Mouse (Mus musculus) embryonic facial prominence, embryonic 10.5 days (tissue): Measurements from ENCODE around the gene Plpp3. TPM values are rescaled to one million over a fixed set of nuclear protein-coding genes. Genes with fewer than 3 reads are reported as not detected.

ENCODE experiments used
- DNase-seq: peaks from one replicate; pipeline ENCODE4 v3.0.0-alpha.2; 2017; ENCODE audit warnings: low spot score
- H3K27ac ChIP-seq: fragments of 300-500 bp; sonication (generic); replicated peaks from 2 replicates; pipeline ENCODE4 v1.5.1; 2016; ENCODE audit warnings: mild to moderate bottlenecking
- H3K27me3 ChIP-seq: fragments of 300-500 bp; sonication (generic); replicated peaks from 2 replicates; pipeline ENCODE4 v1.6.1; 2016; ENCODE audit warnings: low read depth, mild to moderate bottlenecking; ENCODE audit not compliant: poor library complexity, severe bottlenecking
- H3K36me3 ChIP-seq: fragments of 300-500 bp; sonication (generic); replicated peaks from 2 replicates; pipeline ENCODE4 v1.6.1; 2016; ENCODE audit warnings: mild to moderate bottlenecking, moderate library complexity
- H3K4me1 ChIP-seq: fragments of 300-500 bp; sonication (generic); 2 replicates; pipeline ENCODE4 v1.6.1; 2016
- H3K4me3 ChIP-seq: fragments of 300-500 bp; sonication (generic); 2 replicates; pipeline ENCODE4 v1.5.1; 2016; ENCODE audit warnings: mild to moderate bottlenecking, moderate library complexity
- H3K9me3 ChIP-seq: fragments of 300-500 bp; sonication (generic); 2 replicates; pipeline ENCODE4 v1.6.1; 2016; ENCODE audit warnings: mild to moderate bottlenecking
- WGBS: fragments of 180-500 bp; shearing (Covaris S2); methylation state at CpG from one replicate; pipeline ENCODE4 v1.1.7; 2016; 5-methylcytosine and 5-hydroxymethylcytosine counted together
- polyA plus RNA-seq: library from polyadenylated mRNA; unstranded; fragments of >200 nt; fragmentation: Nextera tagmentation; extraction: Ambion mirVana; gene quantifications from 2 replicates; pipeline ENCODE4 v1.2.1, GENCODE M21; 2016

The Plpp3 gene
- polyA plus RNA-seq, 1 experiment from 2014 or later = 77.1 TPM

DNA sequence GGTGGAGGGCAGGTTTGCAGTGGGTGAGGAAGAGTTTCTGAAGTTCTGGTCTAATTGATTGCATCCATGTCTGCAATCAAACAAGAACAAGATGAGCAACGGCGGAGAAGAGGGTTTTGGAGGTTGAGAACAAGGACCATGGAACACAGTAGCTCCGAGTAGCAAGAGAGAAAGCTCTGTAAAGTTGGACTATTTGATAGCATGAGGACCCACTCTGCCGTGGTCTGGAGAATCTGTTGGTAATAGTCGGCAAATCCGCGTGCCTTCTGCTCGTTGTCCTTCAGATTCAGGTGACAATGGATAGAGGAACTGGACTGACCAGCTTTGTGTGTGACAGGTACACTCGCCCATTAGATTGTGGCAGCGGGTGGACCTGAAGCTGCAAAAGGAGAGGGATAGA lies 87.8 kb downstream of the Plpp3 start:
- WGBS = 64% methylated on average over 10 of the region's 10 CpGs
- Histone ChIP-seq H3K9me3 (no peaks in the 10 kb centered on the region), H3K4me1 (peaks cover 24% of the 10 kb centered on the region), H3K27me3 (peaks cover 24% of the 10 kb centered on the region), H3K27ac (peak overlapping the region; percentile 83), H3K4me3 (peak overlapping the region; percentile 49; the same call in 1 of the 2 replicates), H3K36me3 (no peaks in the 10 kb centered on the region)
- no peak for DNase-seq

- peaks cover 21% of the 10 kb centered on the region for H3K4me1 ChIP-seq
- peak overlapping the region; percentile 49 for H3K4me3 ChIP-seq
- peak overlapping the region; percentile 83 for H3K27ac ChIP-seq
- peak; percentile 74 for DNase-seq
- no peaks in the 10 kb centered on the region for H3K9me3 ChIP-seq
- 4% methylated on average over 18 of the region's 18 CpGs for WGBS
- H3K36me3 ChIP-seq = no peaks in the 10 kb centered on the region
- H3K27me3 ChIP-seq = peaks cover 24% of the 10 kb centered on the region
Measured at GRCm38 (mm10) chr4:105245479-105245944, 88.4 kb downstream of the Plpp3 start.

DNA sequence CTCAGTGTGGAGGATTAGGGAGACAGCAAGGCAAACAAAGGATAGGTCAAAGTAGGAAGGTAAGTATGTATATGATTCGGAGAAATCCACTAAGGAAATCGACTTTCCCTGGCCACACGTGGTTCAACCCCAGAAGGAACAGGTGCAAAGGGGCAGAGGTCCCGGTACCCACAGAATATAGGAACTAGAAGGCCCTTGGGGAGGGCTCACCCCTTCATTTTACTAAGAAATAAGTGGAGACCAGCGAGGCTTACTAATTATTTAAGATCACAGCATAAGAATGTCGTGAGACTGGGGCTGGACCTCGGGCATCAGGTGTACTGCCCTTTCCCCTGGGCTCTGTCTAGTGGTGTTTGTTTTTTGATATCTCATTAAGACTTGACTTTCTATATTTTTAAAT lies 89.2 kb downstream of the Plpp3 start:
- Histone ChIP-seq H3K9me3 (no peaks in the 10 kb centered on the region), H3K4me1 (peaks cover 16% of the 10 kb centered on the region), H3K27me3 (peaks cover 24% of the 10 kb centered on the region), H3K27ac (no peak overlapping the region), H3K4me3 (no peak overlapping the region), H3K36me3 (no peaks in the 10 kb centered on the region)
- no peak for DNase-seq
- WGBS = 83% methylated on average over 7 of the region's 7 CpGs

GRCm38 (mm10) chr4:105248161-105248560 lies 91.0 kb downstream of the Plpp3 start:
- H3K4me3 ChIP-seq = no peak overlapping the region
- H3K36me3 ChIP-seq = no peaks in the 10 kb centered on the region
- DNase-seq = no peak
- WGBS = 81% methylated on average over 1 of the region's 1 CpGs
- H3K27me3 ChIP-seq = peaks cover 24% of the 10 kb centered on the region
- H3K27ac ChIP-seq = no peak overlapping the region
- H3K4me1 ChIP-seq = peaks cover 16% of the 10 kb centered on the region
- H3K9me3 ChIP-seq = no peaks in the 10 kb centered on the region

DNA sequence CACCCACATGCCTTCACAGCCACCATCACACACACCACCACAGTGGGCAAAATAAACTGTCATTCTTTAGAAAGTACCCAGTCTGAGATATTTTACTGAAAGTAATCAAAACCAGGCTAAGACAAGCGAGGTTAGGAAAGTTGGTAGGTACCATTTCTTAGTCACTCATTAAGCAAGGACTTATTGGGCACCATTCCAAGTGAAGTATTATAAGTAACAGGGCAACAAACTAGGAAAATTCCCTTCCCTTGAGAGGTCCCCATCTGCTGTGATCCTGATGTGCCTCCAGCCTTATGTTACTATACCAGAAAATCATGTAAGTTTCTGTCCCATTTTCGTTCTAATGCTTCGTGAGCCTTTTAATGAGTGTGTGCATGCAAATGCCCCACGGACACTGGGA lies 92.1 kb downstream of the Plpp3 start:
- 88% methylated on average over 4 of the region's 4 CpGs for WGBS
- H3K27me3 ChIP-seq = peaks cover 17% of the 10 kb centered on the region
- H3K4me1 ChIP-seq = peaks cover 16% of the 10 kb centered on the region
- no peaks in the 10 kb centered on the region for H3K36me3 ChIP-seq
- no peak overlapping the region for H3K4me3 ChIP-seq
- no peaks in the 10 kb centered on the region for H3K9me3 ChIP-seq
- no peak overlapping the region for H3K27ac ChIP-seq
- DNase-seq = no peak

DNA sequence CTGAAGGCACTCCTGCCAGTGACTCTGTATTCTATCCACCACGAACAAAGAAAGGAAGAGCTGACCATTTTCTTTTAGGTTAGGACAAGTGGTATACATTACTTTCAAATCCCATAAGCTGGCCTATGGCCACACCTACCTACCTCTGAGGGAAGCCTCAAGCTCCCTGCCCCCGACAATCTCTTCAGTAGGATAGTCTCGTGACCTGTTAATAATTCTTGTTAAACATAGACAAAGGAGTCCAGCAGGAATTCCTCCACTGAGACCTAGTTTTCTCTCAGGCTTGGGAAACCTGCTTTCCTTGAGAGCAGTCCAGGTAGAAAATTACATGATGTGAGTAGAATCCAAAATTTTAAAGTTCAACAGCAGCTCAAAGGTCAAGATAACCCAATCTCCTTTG lies 93.8 kb downstream of the Plpp3 start:
- H3K36me3 ChIP-seq = no peaks in the 10 kb centered on the region
- peaks cover 3% of the 10 kb centered on the region; the same call in 1 of the 2 replicates for H3K4me1 ChIP-seq
- no peak overlapping the region for H3K27ac ChIP-seq
- no peak for DNase-seq
- no peaks in the 10 kb centered on the region for H3K9me3 ChIP-seq
- peaks cover 8% of the 10 kb centered on the region for H3K27me3 ChIP-seq
- H3K4me3 ChIP-seq = no peak overlapping the region
- 84% methylated on average over 3 of the region's 3 CpGs for WGBS

DNA sequence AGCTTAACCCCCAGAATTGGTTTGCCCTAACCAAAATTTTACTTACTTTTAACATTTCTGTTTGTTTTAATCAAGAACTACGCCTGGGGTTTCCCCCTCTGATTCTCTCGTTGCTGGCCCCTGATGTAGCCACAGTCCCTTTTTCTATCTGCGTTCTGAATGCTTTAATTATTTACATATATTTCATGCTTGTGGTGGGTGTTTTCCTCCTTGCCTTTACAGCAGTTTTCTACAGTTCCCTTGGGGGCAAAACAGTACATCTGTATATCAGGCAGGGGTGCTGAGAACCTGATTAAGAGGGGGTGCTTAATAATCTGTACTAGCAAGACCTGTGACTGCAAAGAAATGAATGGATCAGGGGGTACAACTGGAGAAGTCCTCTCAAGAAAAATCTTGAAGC lies 94.9 kb downstream of the Plpp3 start:
- no peak overlapping the region for H3K27ac ChIP-seq
- H3K36me3 ChIP-seq = no peaks in the 10 kb centered on the region
- DNase-seq = no peak
- 77% methylated on average over 3 of the region's 3 CpGs for WGBS
- no peak overlapping the region for H3K4me3 ChIP-seq
- H3K4me1 ChIP-seq = no peaks in the 10 kb centered on the region
- H3K27me3 ChIP-seq = no peaks in the 10 kb centered on the region
- H3K9me3 ChIP-seq = no peaks in the 10 kb centered on the region

DNA sequence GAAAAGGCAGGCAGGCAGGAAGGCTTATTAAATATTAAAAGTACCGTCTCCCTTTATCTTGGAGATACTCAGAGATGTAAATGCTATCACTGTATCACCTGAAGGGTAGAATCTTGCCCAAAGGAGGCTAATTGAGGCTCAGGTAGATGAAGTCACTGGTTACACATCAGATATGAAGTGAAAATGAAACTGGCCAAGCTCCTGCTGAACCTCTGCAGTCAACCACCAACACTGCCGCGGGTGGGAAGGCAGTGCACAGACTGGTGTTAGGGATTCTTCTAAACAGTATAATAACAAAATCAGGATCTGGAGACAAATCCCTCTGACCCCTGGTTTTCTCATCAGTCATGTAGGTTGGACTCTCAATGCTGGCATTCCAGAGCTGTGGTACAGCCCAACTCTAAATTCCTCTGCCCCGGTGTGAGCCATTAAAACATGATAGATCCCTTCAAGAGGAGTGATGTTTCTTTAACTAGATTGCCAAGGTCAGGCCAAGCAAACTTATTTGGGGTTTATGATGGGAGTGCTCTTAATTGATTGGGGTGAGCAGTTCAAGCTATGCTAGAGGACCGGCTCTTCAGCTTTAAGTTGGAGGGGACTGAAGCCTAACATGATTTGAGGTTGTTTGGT lies 95.5 kb downstream of the Plpp3 start:
- Histone ChIP-seq H3K27me3 (no peaks in the 10 kb centered on the region), H3K36me3 (no peaks in the 10 kb centered on the region), H3K4me1 (no peaks in the 10 kb centered on the region)

DNA sequence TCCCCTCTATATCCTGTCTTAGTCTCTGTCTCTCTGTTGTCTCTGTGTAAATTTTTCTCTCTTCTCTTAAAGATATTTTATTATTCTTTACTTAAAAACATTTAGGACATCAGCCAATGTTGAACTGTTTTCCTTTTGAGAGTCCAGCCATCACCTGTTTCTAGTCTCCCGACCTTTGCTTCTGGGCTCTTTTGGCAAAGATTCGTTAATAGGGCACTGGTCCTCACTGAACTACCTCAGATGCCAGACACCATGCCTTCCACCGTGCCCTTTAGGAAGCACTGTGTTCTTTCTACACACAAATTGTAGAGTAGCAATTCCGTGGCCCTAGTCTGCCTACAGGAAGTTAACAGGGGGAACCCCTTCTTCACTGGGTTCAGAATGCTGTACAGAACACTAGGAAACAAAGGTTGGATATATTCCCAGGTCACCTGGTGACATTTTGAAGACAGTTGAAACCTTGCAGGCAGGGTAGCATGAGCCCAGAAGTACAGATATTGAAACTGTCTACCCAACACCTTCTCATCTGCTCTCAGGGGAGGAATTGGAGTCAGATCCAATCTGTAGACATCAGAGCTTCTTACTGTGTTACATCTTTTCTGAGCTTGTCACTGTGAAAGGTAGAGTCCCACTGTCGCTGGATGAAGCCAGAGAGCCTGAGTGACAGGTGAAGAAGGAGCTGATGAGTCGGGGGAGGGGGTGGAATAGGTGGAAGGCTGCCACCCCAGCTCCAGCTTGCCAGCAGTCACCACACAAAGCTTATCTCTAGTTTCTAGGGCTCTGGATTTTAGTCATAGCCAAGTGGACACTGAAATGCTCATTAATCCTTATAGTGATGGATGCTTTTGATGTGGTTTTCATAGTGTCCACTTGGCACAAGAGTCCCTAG lies 96.5 kb downstream of the Plpp3 start:
- no peak for DNase-seq
- H3K27me3 ChIP-seq = no peaks in the 10 kb centered on the region
- no peaks in the 10 kb centered on the region for H3K4me1 ChIP-seq
- no peaks in the 10 kb centered on the region for H3K36me3 ChIP-seq
- WGBS = 74% methylated on average over 6 of the region's 6 CpGs
- no peak overlapping the region for H3K27ac ChIP-seq
- H3K9me3 ChIP-seq = no peaks in the 10 kb centered on the region
- H3K4me3 ChIP-seq = no peak overlapping the region

More for the DNA sequence above, 95.5 kb downstream of the Plpp3 start:
- Histone ChIP-seq H3K9me3 (no peaks in the 10 kb centered on the region), H3K27ac (no peak overlapping the region), H3K4me3 (no peak overlapping the region)
- DNase-seq = no peak
- 77% methylated on average over 5 of the region's 5 CpGs for WGBS

GRCm38 (mm10) chr4:105254365-105254764 lies 97.2 kb downstream of the Plpp3 start:
- 89% methylated on average over 4 of the region's 4 CpGs for WGBS
- Histone ChIP-seq H3K27me3 (no peaks in the 10 kb centered on the region), H3K36me3 (no peaks in the 10 kb centered on the region), H3K4me1 (no peaks in the 10 kb centered on the region), H3K27ac (no peak overlapping the region), H3K9me3 (no peaks in the 10 kb centered on the region), H3K4me3 (no peak overlapping the region)
- no peak for DNase-seq

GRCm38 (mm10) chr4:105255185-105255584 lies 98.0 kb downstream of the Plpp3 start:
- no peak overlapping the region for H3K4me3 ChIP-seq
- WGBS = 86% methylated on average over 3 of the region's 3 CpGs
- no peaks in the 10 kb centered on the region for H3K36me3 ChIP-seq
- no peaks in the 10 kb centered on the region for H3K27me3 ChIP-seq
- H3K27ac ChIP-seq = no peak overlapping the region
- H3K4me1 ChIP-seq = peaks cover 4% of the 10 kb centered on the region
- DNase-seq = no peak
- no peaks in the 10 kb centered on the region for H3K9me3 ChIP-seq

DNA sequence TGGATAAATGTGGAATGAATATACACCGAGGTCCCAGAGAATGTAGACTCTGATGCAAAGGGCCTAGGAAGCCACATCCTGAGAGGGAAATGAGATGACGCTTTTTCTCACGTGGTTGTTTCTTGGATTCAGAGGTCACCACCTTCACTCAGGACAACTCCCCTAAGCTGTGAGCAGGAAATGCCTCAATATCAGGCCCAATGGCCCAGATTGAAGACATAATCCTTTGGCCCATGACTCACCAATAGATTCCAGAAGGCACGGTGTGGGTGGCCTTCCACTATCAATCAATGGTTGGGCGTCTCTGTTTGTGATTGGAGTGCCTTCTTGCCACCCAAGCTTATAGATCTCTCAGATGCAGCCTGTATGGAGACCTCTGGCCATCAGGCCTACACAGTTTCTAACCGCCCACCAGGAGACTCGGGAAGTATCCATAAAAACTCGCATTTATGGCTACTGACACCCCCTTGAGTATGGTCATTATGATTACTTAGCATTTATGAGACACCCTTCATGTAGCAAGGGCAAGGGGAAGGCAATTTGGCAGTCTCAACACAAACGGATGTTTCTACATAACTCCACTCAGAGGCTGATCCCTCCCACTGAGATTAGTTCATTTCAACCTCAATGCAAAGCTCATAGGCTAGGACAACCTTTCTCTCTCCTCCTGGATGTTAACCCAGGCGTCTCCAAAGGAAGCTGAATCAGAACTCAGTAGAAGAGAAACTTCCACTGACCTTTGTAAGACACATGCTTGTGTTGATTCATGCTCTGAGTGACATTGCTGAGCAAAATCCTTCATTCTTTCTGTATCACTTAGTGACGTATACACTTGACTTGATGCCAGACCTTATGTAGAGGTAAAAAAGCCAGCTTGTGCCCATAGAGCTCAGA lies 100.8 kb downstream of the Plpp3 start:
- Histone ChIP-seq H3K27me3 (no peaks in the 10 kb centered on the region), H3K4me1 (peaks cover 17% of the 10 kb centered on the region), H3K4me3 (no peak overlapping the region), H3K36me3 (no peaks in the 10 kb centered on the region), H3K27ac (no peak overlapping the region), H3K9me3 (no peaks in the 10 kb centered on the region)
- 82% methylated on average over 11 of the region's 11 CpGs for WGBS
- DNase-seq = no peak
